Mouse (Mus musculus) stomach, embryonic 16.5 days (tissue): ENCODE data around the gene Rsph6a. TPM values are rescaled to one million over a fixed set of nuclear protein-coding genes. Genes with fewer than 3 reads are reported as not detected.
A peak's percentile ranks its signal among the peaks of the same experiment; 100 is the strongest.
"Not testable (repeated sequence)": the region's sequence is repeated elsewhere in the genome, so short reads cannot be mapped to it uniquely, and the experiment has no call there.

Experiments used
- ATAC-seq: fragments of 200-750 bp; cut with Nextera tagmentation; 2 replicates; pipeline ENCODE4 v1.8.0; 2017; ENCODE audit warnings: moderate number of reproducible peaks, moderate TSS enrichment; ENCODE audit not compliant: insufficient read depth, low FRiP score
- H3K27ac ChIP-seq: fragments of 300-500 bp; sonication (generic); 2 replicates; pipeline ENCODE4 v1.5.1; 2014; ENCODE audit warnings: low read length
- H3K27me3 ChIP-seq: fragments of 300-500 bp; sonication (generic); 2 replicates; pipeline ENCODE4 v1.6.1; 2014; ENCODE audit warnings: low read length, control low read depth, mixed read lengths; ENCODE audit not compliant: control insufficient read depth, insufficient read depth
- H3K36me3 ChIP-seq: fragments of 300-500 bp; sonication (generic); 2 replicates; pipeline ENCODE4 v1.6.1; 2014; ENCODE audit warnings: low read length; ENCODE audit not compliant: control insufficient read depth, insufficient read depth
- H3K4me1 ChIP-seq: fragments of 300-500 bp; sonication (generic); 2 replicates; pipeline ENCODE4 v1.6.1; 2014; ENCODE audit warnings: low read length, control low read depth, mixed read lengths; ENCODE audit not compliant: control insufficient read depth, insufficient read depth
- H3K4me2 ChIP-seq: fragments of 300-500 bp; sonication (generic); 2 replicates; pipeline ENCODE4 v1.6.1; 2014; ENCODE audit warnings: low read depth, low read length, mixed read lengths
- H3K4me3 ChIP-seq: fragments of 300-500 bp; sonication (generic); replicated peaks from 2 replicates; pipeline ENCODE4 v1.5.1; 2014; ENCODE audit warnings: mild to moderate bottlenecking, low read length
- H3K9ac ChIP-seq: fragments of 300-500 bp; sonication (generic); 2 replicates; pipeline ENCODE4 v1.6.1; 2014; ENCODE audit warnings: low read length
- H3K9me3 ChIP-seq: fragments of 300-500 bp; sonication (generic); replicated peaks from 2 replicates; pipeline ENCODE4 v1.6.1; 2016; ENCODE audit warnings: low read length, control low read depth; ENCODE audit not compliant: control insufficient read depth
- WGBS: fragments of 180-500 bp; shearing (Covaris S2); extraction: QIAGEN DNeasy Blood & Tissue Kit; methylation state at CpG from one replicate; pipeline ENCODE4 v1.1.7; 2014; 5-methylcytosine and 5-hydroxymethylcytosine counted together
- polyA plus RNA-seq: library from polyadenylated mRNA; unstranded; fragments of >200 nt; fragmentation: Nextera tagmentation; extraction: Ambion mirVana; gene quantifications from 2 replicates; pipeline ENCODE4 v1.2.1, GENCODE M21; 2015

The Rsph6a gene
- polyA plus RNA-seq, 1 experiment from 2014 or later: not detected

GRCm38 (mm10) chr7:19069500-19069899 is 15.0 kb downstream of the Rsph6a start:
- no peaks in the 10 kb centered on the region for H3K9me3 ChIP-seq
- no peaks in the 10 kb centered on the region for H3K36me3 ChIP-seq
- 48% methylated on average over 3 of the region's 3 CpGs for WGBS
- H3K27ac ChIP-seq: no peak overlapping the region
- no peak overlapping the region for H3K4me2 ChIP-seq
- no peak for ATAC-seq
- H3K9ac ChIP-seq: no peak overlapping the region
- H3K4me3 ChIP-seq: no peak overlapping the region
- H3K27me3 ChIP-seq: peaks cover 28% of the 10 kb centered on the region
- H3K4me1 ChIP-seq: no peaks in the 10 kb centered on the region

DNA sequence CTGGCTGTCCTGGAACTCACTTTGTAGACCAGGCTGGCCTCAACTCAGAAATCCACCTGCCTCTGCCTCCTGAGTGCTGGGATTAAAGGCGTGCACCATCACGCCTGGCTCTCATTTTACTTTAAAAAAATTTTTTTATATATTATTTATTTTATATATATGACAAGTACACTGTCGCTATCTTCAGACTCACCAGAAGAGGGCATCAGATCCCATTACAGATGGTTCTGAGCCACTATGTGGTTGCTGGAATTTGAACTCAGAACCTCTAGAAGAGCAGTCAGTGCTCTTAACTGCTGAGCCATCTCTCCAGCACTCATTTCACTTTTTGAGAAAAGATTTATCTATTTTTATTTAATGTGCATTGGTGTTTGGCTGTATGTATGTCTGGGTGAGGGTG is 16.5 kb downstream of the Rsph6a start:
- H3K4me3 ChIP-seq, H3K4me1 ChIP-seq, H3K9ac ChIP-seq, H3K36me3 ChIP-seq, ATAC-seq, H3K4me2 ChIP-seq, H3K27ac ChIP-seq, H3K9me3 ChIP-seq: not testable (repeated sequence)
- WGBS: 50% methylated on average over 3 of the region's 3 CpGs
- peaks cover 13% of the 10 kb centered on the region for H3K27me3 ChIP-seq

- Histone ChIP-seq H3K9me3 (no peaks in the 10 kb centered on the region), H3K4me2 (no peak overlapping the region), H3K4me1 (peaks cover 17% of the 10 kb centered on the region), H3K36me3 (no peaks in the 10 kb centered on the region), H3K4me3 (no peak overlapping the region), H3K27me3 (no peaks in the 10 kb centered on the region), H3K9ac (no peak overlapping the region), H3K27ac (no peak overlapping the region)
- WGBS: 76% methylated on average over 9 of the region's 9 CpGs
- ATAC-seq: no peak
These were observed 19.0 kb downstream of the Rsph6a start for GRCm38 (mm10) chr7:19073504-19073903.

- no peak for ATAC-seq
These were observed 20.0 kb downstream of the Rsph6a start for GRCm38 (mm10) chr7:19074494-19074893.

GRCm38 (mm10) chr7:19075231-19075630 is 20.7 kb downstream of the Rsph6a start:
- no peaks in the 10 kb centered on the region for H3K9me3 ChIP-seq
- peaks cover 17% of the 10 kb centered on the region for H3K4me1 ChIP-seq
- H3K27me3 ChIP-seq: no peaks in the 10 kb centered on the region
- 0 out of 2 replicates have a peak overlapping the region, but pooled peaks have one; percentile 12 for H3K9ac ChIP-seq
- H3K4me2 ChIP-seq: peak overlapping the region; percentile 87
- peak overlapping the region; percentile 81 for H3K4me3 ChIP-seq
- WGBS: 52% methylated on average over 5 of the region's 5 CpGs
- ATAC-seq: no peak
- peaks cover 3% of the 10 kb centered on the region; the same call in 1 of the 2 replicates for H3K36me3 ChIP-seq
- H3K27ac ChIP-seq: no peak overlapping the region

More at GRCm38 (mm10) chr7:19074494-19074893, 20.0 kb downstream of the Rsph6a start:
- Histone ChIP-seq H3K9me3 (no peaks in the 10 kb centered on the region), H3K4me3 (no peak overlapping the region), H3K4me1 (peaks cover 17% of the 10 kb centered on the region), H3K9ac (no peak overlapping the region), H3K4me2 (no peak overlapping the region), H3K27ac (no peak overlapping the region), H3K36me3 (no peaks in the 10 kb centered on the region), H3K27me3 (no peaks in the 10 kb centered on the region)
- WGBS: 94% methylated on average over 6 of the region's 6 CpGs

DNA sequence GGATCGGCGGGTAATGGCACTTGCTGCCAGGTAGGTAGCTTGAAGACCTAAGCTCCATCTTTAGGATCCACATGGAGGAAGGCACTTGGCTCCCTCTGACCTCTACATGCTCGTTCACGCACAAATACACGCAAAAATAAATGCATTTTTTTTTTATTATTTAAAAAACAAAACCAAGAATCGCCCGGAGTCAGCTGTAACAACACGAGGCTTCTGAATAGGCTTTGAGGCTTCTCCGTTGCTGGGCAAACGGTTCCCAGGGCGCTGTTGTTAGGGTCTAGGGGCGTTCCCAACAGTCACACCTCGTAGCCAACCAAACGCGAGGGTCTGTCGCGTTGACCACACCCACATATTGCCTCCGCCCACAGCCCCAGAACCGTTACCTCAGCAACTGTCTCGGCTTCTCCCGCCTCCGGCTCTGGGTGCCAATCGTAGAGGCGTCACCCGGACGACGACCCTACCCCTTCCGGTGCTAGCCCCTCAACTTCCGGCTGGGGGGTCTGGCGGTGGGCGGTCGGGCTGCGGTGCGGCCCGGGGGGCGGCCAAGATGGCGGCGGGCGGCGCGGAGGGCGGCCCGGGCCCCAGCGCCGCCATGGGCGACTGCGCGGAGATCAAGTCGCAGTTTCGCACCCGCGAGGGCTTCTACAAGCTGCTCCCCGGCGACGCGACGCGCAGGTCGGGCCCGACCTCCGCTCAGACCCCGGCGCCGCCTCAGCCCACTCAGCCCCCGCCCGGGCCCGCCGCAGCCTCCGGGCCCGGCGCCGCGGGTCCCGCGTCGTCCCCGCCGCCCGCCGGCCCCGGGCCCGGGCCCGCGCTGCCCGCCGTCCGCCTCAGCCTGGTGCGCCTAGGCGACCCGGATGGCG is 21.5 kb downstream of the Rsph6a start, which contains the start of gene Dmwd:
Dmwd (plus strand) TSS at position 505 of the 863 bp plus-strand sequence.
- ATAC-seq: peak; percentile 97
- H3K27me3 ChIP-seq: no peaks in the 10 kb centered on the region
- H3K9ac ChIP-seq: peak within 1 kb of the TSS; percentile 96
- under 1% methylated on average over 77 of the region's 91 CpGs for WGBS
- H3K4me2 ChIP-seq: peak within 1 kb of the TSS; percentile 87
- H3K9me3 ChIP-seq: no peaks in the 10 kb centered on the region
- H3K4me3 ChIP-seq: peak within 1 kb of the TSS; percentile 81
- peak within 1 kb of the TSS; percentile 75 for H3K27ac ChIP-seq
- peaks cover 17% of the 10 kb centered on the region for H3K4me1 ChIP-seq
- H3K36me3 ChIP-seq: peaks cover 10% of the 10 kb centered on the region; the same call in 1 of the 2 replicates

DNA sequence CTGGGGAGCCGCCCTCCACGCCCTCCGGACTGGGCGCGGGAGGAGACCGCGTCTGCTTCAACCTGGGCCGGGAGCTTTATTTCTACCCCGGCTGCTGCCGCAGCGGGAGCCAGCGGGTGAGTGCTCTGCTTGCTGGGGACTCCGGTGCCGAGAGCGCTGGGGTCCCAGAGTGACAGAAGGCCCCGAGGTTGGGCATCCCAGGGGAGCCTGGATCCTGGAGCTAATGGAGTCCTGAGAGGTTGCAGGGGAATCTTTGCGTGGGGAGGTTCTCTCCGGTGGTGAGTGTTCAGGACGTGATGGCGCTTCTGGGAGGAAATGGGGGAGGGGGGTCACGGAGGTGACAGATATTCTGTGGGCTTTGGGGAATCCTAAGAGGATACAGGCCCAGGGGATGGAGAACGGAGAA is 22.1 kb downstream of the Rsph6a start:
- Histone ChIP-seq H3K9ac (peak overlapping the region; percentile 96), H3K4me3 (peak overlapping the region; percentile 81), H3K27me3 (no peaks in the 10 kb centered on the region), H3K27ac (peak overlapping the region; percentile 75), H3K4me2 (peak overlapping the region; percentile 87), H3K9me3 (no peaks in the 10 kb centered on the region), H3K36me3 (peaks cover 11% of the 10 kb centered on the region; the same call in 1 of the 2 replicates), H3K4me1 (peaks cover 17% of the 10 kb centered on the region)
- 0% methylated on average over 22 of the region's 22 CpGs for WGBS
- 0 out of 2 replicates have a peak, but pooled peaks have one; percentile 6 for ATAC-seq

DNA sequence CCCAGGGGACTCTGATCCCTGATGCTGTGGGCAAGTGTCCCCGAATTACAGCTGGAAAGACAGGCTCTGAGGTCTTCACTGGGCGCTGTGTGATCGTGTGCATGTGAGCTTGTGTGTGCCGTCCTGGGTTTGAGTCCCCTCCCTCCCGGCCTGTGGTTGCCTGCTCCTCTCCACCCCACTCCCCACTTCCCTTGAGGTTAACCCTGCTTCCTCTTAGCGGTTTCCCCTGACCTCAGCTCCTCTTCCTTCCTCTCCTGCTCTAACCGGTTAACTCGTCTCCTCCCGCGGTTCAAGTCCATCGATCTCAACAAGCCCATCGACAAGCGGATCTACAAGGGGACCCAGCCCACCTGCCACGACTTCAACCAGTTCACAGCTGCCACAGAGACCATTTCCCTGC is 23.3 kb downstream of the Rsph6a start:
- H3K9ac ChIP-seq: peak overlapping the region; percentile 96; the same call in 1 of the 2 replicates
- H3K4me2 ChIP-seq: peak overlapping the region; percentile 87
- 69% methylated on average over 14 of the region's 14 CpGs for WGBS
- H3K27ac ChIP-seq: no peak overlapping the region
- no peaks in the 10 kb centered on the region for H3K9me3 ChIP-seq
- no peaks in the 10 kb centered on the region for H3K27me3 ChIP-seq
- peaks cover 11% of the 10 kb centered on the region; the same call in 1 of the 2 replicates for H3K36me3 ChIP-seq
- ATAC-seq: no peak
- peak overlapping the region; percentile 81 for H3K4me3 ChIP-seq
- peaks cover 29% of the 10 kb centered on the region for H3K4me1 ChIP-seq

- no peak for ATAC-seq
- no peaks in the 10 kb centered on the region for H3K9me3 ChIP-seq
- H3K36me3 ChIP-seq: peaks cover 11% of the 10 kb centered on the region; the same call in 1 of the 2 replicates
- no peaks in the 10 kb centered on the region for H3K27me3 ChIP-seq
- peaks cover 39% of the 10 kb centered on the region for H3K4me1 ChIP-seq
- H3K4me3 ChIP-seq: no peak overlapping the region
- H3K9ac ChIP-seq: no peak overlapping the region
- 86% methylated on average over 3 of the region's 3 CpGs for WGBS
- H3K27ac ChIP-seq: no peak overlapping the region
- H3K4me2 ChIP-seq: no peak overlapping the region
These were observed 24.2 kb downstream of the Rsph6a start for GRCm38 (mm10) chr7:19078732-19079131.
